Mouse (Mus musculus) megakaryocyte, embryonic 14.5 days (primary cell): ENCODE data around the gene Fam107b.

ENCODE experiments used
- FLI1 ChIP-seq: IDR thresholded peaks from 2 replicates; pipeline ENCODE4 v1.6.1; 2012; ENCODE audit warnings: low read length, inconsistent platforms, mixed read lengths
- GATA1 ChIP-seq: IDR thresholded peaks from 3 replicates; pipeline ENCODE4 v1.6.1; 2012; ENCODE audit warnings: mixed read lengths, low read length, inconsistent platforms, borderline replicate concordance

DNA sequence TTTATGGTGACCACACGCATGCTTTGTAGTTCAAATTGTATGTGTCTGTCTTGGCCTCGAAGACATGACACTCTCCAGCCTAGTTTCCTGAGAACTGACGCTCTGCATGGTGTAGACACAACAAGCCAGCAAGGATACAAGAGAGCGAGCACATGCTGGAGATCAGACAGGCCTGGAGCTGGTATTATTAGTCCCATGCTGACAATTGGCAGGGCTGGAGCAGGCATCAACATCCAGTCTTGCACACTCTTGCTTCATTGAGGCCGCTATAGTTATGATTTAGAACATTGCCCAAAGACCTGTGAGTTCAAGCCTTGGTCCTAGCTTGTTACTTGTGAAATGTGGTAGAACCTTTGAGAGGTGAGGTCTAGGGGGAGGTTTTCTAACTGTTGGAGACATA lies 66.5 kb downstream of the Fam107b start:
- TF ChIP-seq GATA1 (no peak), FLI1 (no peak)
